Mouse (Mus musculus) midbrain, postnatal 0 days (tissue): ENCODE data around the gene Rpa1. TPM values are rescaled to one million over a fixed set of nuclear protein-coding genes. Genes with fewer than 3 reads are reported as not detected.

Experiments used
- ATAC-seq: fragments of 200-750 bp; cut with Nextera tagmentation; 2 replicates; pipeline ENCODE4 v1.8.0; 2017; ENCODE audit warnings: moderate number of reproducible peaks, mild to moderate bottlenecking, moderate TSS enrichment, moderate library complexity; ENCODE audit not compliant: low FRiP score
- DNase-seq: peaks from one replicate; pipeline ENCODE4 v3.0.0-alpha.2; 2015; ENCODE audit warnings: low spot score
- H3K27ac ChIP-seq: fragments of 300-500 bp; sonication (generic); 2 replicates; pipeline ENCODE4 v1.5.1; 2014; ENCODE audit warnings: low read depth, mild to moderate bottlenecking, low read length, mixed read lengths
- H3K27me3 ChIP-seq: fragments of 300-500 bp; sonication (generic); 2 replicates; pipeline ENCODE4 v1.6.1; 2014; ENCODE audit warnings: low read length, control low read depth, mixed read lengths; ENCODE audit not compliant: insufficient read depth
- H3K36me3 ChIP-seq: fragments of 300-500 bp; sonication (generic); 2 replicates; pipeline ENCODE4 v1.6.1; 2014; ENCODE audit warnings: low read length, control low read depth, mixed read lengths; ENCODE audit not compliant: insufficient read depth
- H3K4me1 ChIP-seq: fragments of 300-500 bp; sonication (generic); 2 replicates; pipeline ENCODE4 v1.6.1; 2014; ENCODE audit warnings: mild to moderate bottlenecking, control low read depth, antibody characterized with exemption, low read length, mixed read lengths; ENCODE audit not compliant: insufficient read depth
- H3K4me2 ChIP-seq: fragments of 300-500 bp; sonication (generic); 2 replicates; pipeline ENCODE4 v1.6.1; 2014; ENCODE audit warnings: low read depth, mild to moderate bottlenecking, low read length, mixed read lengths; ENCODE audit not compliant: poor library complexity, severe bottlenecking
- H3K4me3 ChIP-seq: fragments of 300-500 bp; sonication (generic); 2 replicates; pipeline ENCODE4 v1.5.1; 2014; ENCODE audit warnings: low read depth, mild to moderate bottlenecking, low read length, moderate library complexity
- H3K9ac ChIP-seq: fragments of 300-500 bp; sonication (generic); replicated peaks from 2 replicates; pipeline ENCODE4 v1.6.1; 2014; ENCODE audit warnings: mild to moderate bottlenecking, low read length, moderate library complexity, mixed read lengths; ENCODE audit not compliant: poor library complexity, severe bottlenecking
- H3K9me3 ChIP-seq: fragments of 300-500 bp; sonication (generic); 2 replicates; pipeline ENCODE4 v1.6.1; 2016; ENCODE audit warnings: low read length, control low read depth
- CTCF ChIP-seq: IDR thresholded peaks from 2 replicates; pipeline ENCODE4 v1.5.1; 2016; ENCODE audit warnings: antibody characterized with exemption, mild to moderate bottlenecking
- WGBS: fragments of 180-500 bp; shearing (Covaris S2); extraction: QIAGEN DNeasy Blood & Tissue Kit; methylation state at CpG from one replicate; pipeline ENCODE4 v1.1.7; 2014; 5-methylcytosine and 5-hydroxymethylcytosine counted together
- polyA plus RNA-seq: library from polyadenylated mRNA; unstranded; fragments of >200 nt; fragmentation: Nextera tagmentation; extraction: Ambion mirVana; gene quantifications from 2 replicates; pipeline ENCODE4 v1.2.1, GENCODE M21; 2015
- total RNA-seq: library from RNA; depleted of rRNA; stranded (reverse); fragments of >200 nt; gene quantifications from 2 replicates; pipeline ENCODE4 v1.2.3, GENCODE M21; 2014

Rpa1 gene
- total and polyA plus RNA-seq, 2 experiments from 2014 or later, result 43.8 to 47.6 TPM

DNA sequence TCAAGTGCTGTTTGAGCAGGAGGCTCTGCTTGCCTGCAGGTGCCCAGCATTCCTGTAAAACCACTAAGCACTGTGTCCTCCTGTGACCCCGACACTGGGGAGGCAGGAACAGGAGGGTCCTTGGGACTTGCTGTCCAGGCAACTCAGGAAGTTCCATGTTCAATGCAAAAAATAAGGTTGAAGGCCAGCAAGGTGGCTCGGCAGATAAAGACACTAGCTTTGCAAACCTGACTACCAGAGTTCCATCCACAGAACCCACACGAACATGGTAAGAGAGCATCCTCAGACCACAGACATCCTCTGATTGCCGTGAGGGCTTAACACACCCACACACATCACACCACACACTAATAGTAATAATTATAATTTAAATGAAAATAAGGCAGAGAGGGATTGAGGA lies 78.9 kb downstream of the Rpa1 start:
- no peaks in the 10 kb centered on the region for H3K27me3 ChIP-seq
- H3K9ac ChIP-seq, result no peak overlapping the region
- no peak for ATAC-seq
- 84% methylated on average over 4 of the region's 4 CpGs for WGBS
- DNase-seq, result no peak
- H3K4me1 ChIP-seq, result peaks cover 12% of the 10 kb centered on the region
- no peak for TF ChIP-seq CTCF
- H3K4me2 ChIP-seq, result no peak overlapping the region
- H3K9me3 ChIP-seq, result no peaks in the 10 kb centered on the region
- H3K27ac ChIP-seq, result no peak overlapping the region
- H3K36me3 ChIP-seq, result no peaks in the 10 kb centered on the region; the same call in 1 of the 2 replicates
- no peak overlapping the region for H3K4me3 ChIP-seq

- ATAC-seq (no peak), DNase-seq (no peak)
- WGBS, result 70% methylated on average over 5 of the region's 5 CpGs
- no peak for TF ChIP-seq CTCF
- Histone ChIP-seq H3K9me3 (no peaks in the 10 kb centered on the region), H3K36me3 (no peaks in the 10 kb centered on the region), H3K27ac (no peak overlapping the region), H3K27me3 (no peaks in the 10 kb centered on the region), H3K4me3 (no peak overlapping the region), H3K4me1 (peaks cover 9% of the 10 kb centered on the region), H3K9ac (no peak overlapping the region), H3K4me2 (no peak overlapping the region)
These were observed 79.6 kb downstream of the Rpa1 start for GRCm38 (mm10) chr11:75268492-75268891.

DNA sequence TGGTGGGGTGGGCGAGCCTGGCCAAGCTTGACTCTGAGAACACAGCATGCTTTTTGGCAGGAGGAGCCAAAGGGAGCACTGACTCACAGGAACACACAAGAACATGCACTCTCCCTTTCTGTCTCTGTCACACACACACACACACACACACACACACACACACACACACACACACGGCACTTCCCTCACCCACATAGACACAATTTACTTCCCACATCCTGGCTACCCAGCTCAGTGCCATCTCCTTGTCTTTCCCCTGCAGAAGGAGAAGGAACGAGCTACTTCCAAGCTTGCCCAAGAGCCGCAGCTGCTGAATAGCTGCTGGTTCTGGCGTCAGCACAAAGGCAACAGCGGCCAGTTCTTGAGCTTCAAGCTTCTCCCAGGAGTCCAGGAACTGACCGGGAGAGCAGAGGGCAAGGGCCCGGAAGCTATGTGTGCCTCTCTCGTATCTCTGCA lies 80.3 kb downstream of the Rpa1 start:
- Histone ChIP-seq H3K27ac (0 out of 2 replicates have a peak overlapping the region, but pooled peaks have one; percentile 12), H3K4me2 (no peak overlapping the region), H3K4me1 (peaks cover 7% of the 10 kb centered on the region), H3K9ac (no peak overlapping the region), H3K9me3 (no peaks in the 10 kb centered on the region), H3K4me3 (no peak overlapping the region), H3K36me3 (no peaks in the 10 kb centered on the region), H3K27me3 (no peaks in the 10 kb centered on the region)
- TF ChIP-seq CTCF, result no peak
- ATAC-seq (no peak), DNase-seq (peak; percentile 59)
- 49% methylated on average over 9 of the region's 9 CpGs for WGBS

GRCm38 (mm10) chr11:75265545-75265944 lies 82.6 kb downstream of the Rpa1 start:
- Histone ChIP-seq H3K36me3 (no peaks in the 10 kb centered on the region), H3K4me3 (no peak overlapping the region), H3K4me2 (no peak overlapping the region), H3K4me1 (peaks cover 8% of the 10 kb centered on the region; the same call in 1 of the 2 replicates), H3K9me3 (no peaks in the 10 kb centered on the region), H3K27me3 (no peaks in the 10 kb centered on the region), H3K9ac (no peak overlapping the region), H3K27ac (no peak overlapping the region)
- DNase-seq (no peak), ATAC-seq (no peak)
- no peak for TF ChIP-seq CTCF
- 79% methylated on average over 15 of the region's 15 CpGs for WGBS

GRCm38 (mm10) chr11:75264550-75264949 lies 83.6 kb downstream of the Rpa1 start:
- Histone ChIP-seq H3K27me3 (no peaks in the 10 kb centered on the region), H3K4me2 (no peak overlapping the region), H3K36me3 (no peaks in the 10 kb centered on the region), H3K4me1 (peaks cover 8% of the 10 kb centered on the region; the same call in 1 of the 2 replicates), H3K9ac (no peak overlapping the region), H3K27ac (no peak overlapping the region), H3K4me3 (no peak overlapping the region), H3K9me3 (no peaks in the 10 kb centered on the region)
- DNase-seq, result no peak
- 82% methylated on average over 6 of the region's 6 CpGs for WGBS
- no peak for ATAC-seq
- TF ChIP-seq CTCF, result peak; percentile 44

- no peak overlapping the region for H3K27ac ChIP-seq
- H3K4me2 ChIP-seq, result no peak overlapping the region
- WGBS, result 44% methylated on average over 6 of the region's 6 CpGs
- H3K4me3 ChIP-seq, result no peak overlapping the region
- DNase-seq (no peak), ATAC-seq (no peak)
- no peaks in the 10 kb centered on the region for H3K27me3 ChIP-seq
- 0 out of 2 replicates have a peak overlapping the region, but pooled peaks have one; percentile 19 for H3K9ac ChIP-seq
- H3K9me3 ChIP-seq, result no peaks in the 10 kb centered on the region
- TF ChIP-seq CTCF, result no peak
- peaks cover 8% of the 10 kb centered on the region; the same call in 1 of the 2 replicates for H3K4me1 ChIP-seq
- H3K36me3 ChIP-seq, result no peaks in the 10 kb centered on the region
These were observed 84.2 kb downstream of the Rpa1 start for GRCm38 (mm10) chr11:75263964-75264312.
